Mouse (Mus musculus): ENCODE results near the gene Hist2h2aa1. TPM values are rescaled to one million over a fixed set of nuclear protein-coding genes. Genes with fewer than 3 reads are reported as not detected.
"Not testable (repeated sequence)": the region's sequence is repeated elsewhere in the genome, so short reads cannot be mapped to it uniquely, and the experiment has no call there.

Hist2h2aa1 gene
- polyA plus RNA-seq, 1 experiment from 2014 or later, result 13.4 TPM

GRCm38 (mm10) chr3:96263558-96264403, 18.5 kb downstream of the Hist2h2aa1 start:
- H3K27me3 ChIP-seq (ENCODE audit: insufficient read depth, poor library complexity, severe bottlenecking), result no peaks in the 10 kb centered on the region
- H3K27ac ChIP-seq, result peak overlapping the region; percentile 99
- peak overlapping the region; percentile 65 for H3K4me3 ChIP-seq
- no peaks in the 10 kb centered on the region for H3K9me3 ChIP-seq
- WGBS, result 8% methylated on average over 27 of the region's 27 CpGs
- H3K36me3 ChIP-seq, result no peaks in the 10 kb centered on the region
- H3K4me1 ChIP-seq (replicated peaks), result peaks cover 47% of the 10 kb centered on the region
- peak; percentile 61 for DNase-seq (ENCODE audit: low spot score)

- H3K27ac ChIP-seq, result peak overlapping the region; percentile 99
- no peaks in the 10 kb centered on the region for H3K27me3 ChIP-seq (ENCODE audit: insufficient read depth, poor library complexity, severe bottlenecking)
- WGBS, result 72% methylated on average over 7 of the region's 7 CpGs
- H3K4me3 ChIP-seq, result peak overlapping the region; percentile 65
- H3K36me3 ChIP-seq, result no peaks in the 10 kb centered on the region
- no peaks in the 10 kb centered on the region for H3K9me3 ChIP-seq
- peaks cover 47% of the 10 kb centered on the region for H3K4me1 ChIP-seq (replicated peaks)
- peak; percentile 29 for DNase-seq (ENCODE audit: low spot score)
Observed at GRCm38 (mm10) chr3:96264404-96264949, 19.2 kb downstream of the Hist2h2aa1 start.

- Histone ChIP-seq H3K27me3 (ENCODE audit: insufficient read depth, poor library complexity, severe bottlenecking) (no peaks in the 10 kb centered on the region), H3K9me3 (no peaks in the 10 kb centered on the region), H3K4me3 (no peak overlapping the region), H3K4me1 (replicated peaks) (peaks cover 51% of the 10 kb centered on the region), H3K36me3 (no peaks in the 10 kb centered on the region), H3K27ac (peak overlapping the region; percentile 92)
- WGBS, result 89% methylated on average over 8 of the region's 8 CpGs
- no peak for DNase-seq (ENCODE audit: low spot score)
Observed at GRCm38 (mm10) chr3:96266132-96266710, 20.9 kb downstream of the Hist2h2aa1 start.

GRCm38 (mm10) chr3:96267541-96267940, 22.2 kb downstream of the Hist2h2aa1 start:
- no peak for DNase-seq (ENCODE audit: low spot score)
- Histone ChIP-seq H3K36me3 (no peaks in the 10 kb centered on the region), H3K27ac (peak overlapping the region; percentile 92), H3K4me3 (peak overlapping the region; percentile 49; the same call in 1 of the 2 replicates), H3K9me3 (no peaks in the 10 kb centered on the region), H3K27me3 (ENCODE audit: insufficient read depth, poor library complexity, severe bottlenecking) (no peaks in the 10 kb centered on the region), H3K4me1 (replicated peaks) (peaks cover 38% of the 10 kb centered on the region)
- WGBS, result 79% methylated on average over 4 of the region's 4 CpGs

- Histone ChIP-seq H3K27ac (peak within 1 kb of the TSS; percentile 94), H3K4me3 (peak within 1 kb of the TSS; percentile 66), H3K27me3 (ENCODE audit: insufficient read depth, poor library complexity, severe bottlenecking) (no peaks in the 10 kb centered on the region), H3K4me1 (replicated peaks) (peaks cover 33% of the 10 kb centered on the region), H3K36me3 (no peaks in the 10 kb centered on the region), H3K9me3 (no peaks in the 10 kb centered on the region)
- WGBS, result 25% methylated on average over 30 of the region's 30 CpGs
- peak; percentile 82 for DNase-seq (ENCODE audit: low spot score)
Observed at GRCm38 (mm10) chr3:96268051-96268775, 22.9 kb downstream of the Hist2h2aa1 start, which contains the start of gene Hist2h3b. TSS of gene Hist2h3b (plus strand) at chr3:96268654.

- not testable (repeated sequence) for H3K9me3 ChIP-seq; H3K27me3 ChIP-seq (ENCODE audit: insufficient read depth, poor library complexity, severe bottlenecking); H3K36me3 ChIP-seq
- Histone ChIP-seq H3K4me3 (peak overlapping the region; percentile 66), H3K27ac (peak overlapping the region; percentile 94), H3K4me1 (replicated peaks) (peaks cover 29% of the 10 kb centered on the region)
- DNase-seq (ENCODE audit: low spot score), result peak; percentile 46
- WGBS, result under 1% methylated on average over 20 of the region's 44 CpGs
Observed at GRCm38 (mm10) chr3:96268776-96269378, 23.6 kb downstream of the Hist2h2aa1 start.

- no peaks in the 10 kb centered on the region for H3K9me3 ChIP-seq
- peaks cover 20% of the 10 kb centered on the region for H3K4me1 ChIP-seq (replicated peaks)
- WGBS, result under 1% methylated on average over 45 of the region's 45 CpGs
- peak within 1 kb of the TSS; percentile 94 for H3K27ac ChIP-seq
- H3K27me3 ChIP-seq (ENCODE audit: insufficient read depth, poor library complexity, severe bottlenecking), result no peaks in the 10 kb centered on the region; the same call in 1 of the 2 replicates
- peak within 1 kb of the TSS; percentile 66 for H3K4me3 ChIP-seq
- DNase-seq (ENCODE audit: low spot score), result peak; percentile 92
- no peaks in the 10 kb centered on the region for H3K36me3 ChIP-seq
Observed at GRCm38 (mm10) chr3:96269511-96270474, 24.5 kb downstream of the Hist2h2aa1 start, which contains the start of gene Hist2h2bb. TSS of gene Hist2h2bb (plus strand) at chr3:96269752.

- Histone ChIP-seq H3K27me3 (ENCODE audit: insufficient read depth, poor library complexity, severe bottlenecking) (no peaks in the 10 kb centered on the region; the same call in 1 of the 2 replicates), H3K9me3 (no peaks in the 10 kb centered on the region), H3K36me3 (no peaks in the 10 kb centered on the region), H3K4me3 (no peak overlapping the region), H3K27ac (no peak overlapping the region), H3K4me1 (replicated peaks) (peaks cover 20% of the 10 kb centered on the region)
- WGBS, result 88% methylated on average over 17 of the region's 17 CpGs
- no peak for DNase-seq (ENCODE audit: low spot score)
Observed at GRCm38 (mm10) chr3:96273591-96274465, 28.5 kb downstream of the Hist2h2aa1 start.

GRCm38 (mm10) chr3:96277428-96277799, 32.1 kb downstream of the Hist2h2aa1 start:
- H3K4me3 ChIP-seq, result peak overlapping the region; percentile 62
- H3K27me3 ChIP-seq (ENCODE audit: insufficient read depth, poor library complexity, severe bottlenecking), result peaks cover 21% of the 10 kb centered on the region
- no peaks in the 10 kb centered on the region for H3K9me3 ChIP-seq
- no peak for DNase-seq (ENCODE audit: low spot score)
- H3K27ac ChIP-seq, result peak overlapping the region; percentile 90
- WGBS, result 14% methylated on average over 8 of the region's 8 CpGs
- H3K4me1 ChIP-seq (replicated peaks), result peaks cover 15% of the 10 kb centered on the region
- no peaks in the 10 kb centered on the region for H3K36me3 ChIP-seq

- peak overlapping the region; percentile 62 for H3K4me3 ChIP-seq
- WGBS, result under 1% methylated on average over 49 of the region's 49 CpGs
Observed at GRCm38 (mm10) chr3:96277800-96278624, 32.7 kb downstream of the Hist2h2aa1 start.

More at GRCm38 (mm10) chr3:96277800-96278624, 32.7 kb downstream of the Hist2h2aa1 start:
- peak overlapping the region; percentile 90 for H3K27ac ChIP-seq
- peak; percentile 96 for DNase-seq (ENCODE audit: low spot score)
- H3K36me3 ChIP-seq, result no peaks in the 10 kb centered on the region
- H3K27me3 ChIP-seq (ENCODE audit: insufficient read depth, poor library complexity, severe bottlenecking), result peaks cover 27% of the 10 kb centered on the region
- H3K4me1 ChIP-seq (replicated peaks), result peaks cover 15% of the 10 kb centered on the region
- H3K9me3 ChIP-seq, result no peaks in the 10 kb centered on the region
